Mouse (Mus musculus) neural tube, embryonic 14.5 days (tissue): Measurements from ENCODE around the gene Phykpl. TPM values are rescaled to one million over a fixed set of nuclear protein-coding genes. Genes with fewer than 3 reads are reported as not detected.
"Not testable (repeated sequence)": the region's sequence is repeated elsewhere in the genome, so short reads cannot be mapped to it uniquely, and the experiment has no call there.

Experiments
- ATAC-seq: fragments of 200-750 bp; cut with Nextera tagmentation; 2 replicates; pipeline ENCODE4 v1.8.0; 2017; ENCODE audit warnings: low read depth, mild to moderate bottlenecking, moderate TSS enrichment, moderate library complexity
- H3K27ac ChIP-seq: fragments of 300-500 bp; sonication (generic); 2 replicates; pipeline ENCODE4 v1.5.1; 2014; ENCODE audit warnings: low read depth, mild to moderate bottlenecking, control low read depth, low read length, moderate library complexity, mixed read lengths
- H3K27me3 ChIP-seq: fragments of 300-500 bp; sonication (generic); 2 replicates; pipeline ENCODE4 v1.6.1; 2014; ENCODE audit warnings: low read length; ENCODE audit not compliant: control insufficient read depth, insufficient read depth
- H3K36me3 ChIP-seq: fragments of 300-500 bp; sonication (generic); 2 replicates; pipeline ENCODE4 v1.6.1; 2014; ENCODE audit warnings: low read length, mixed read lengths; ENCODE audit not compliant: control insufficient read depth, insufficient read depth
- H3K4me1 ChIP-seq: fragments of 300-500 bp; sonication (generic); 2 replicates; pipeline ENCODE4 v1.6.1; 2014; ENCODE audit warnings: low read length; ENCODE audit not compliant: control insufficient read depth, insufficient read depth
- H3K4me2 ChIP-seq: fragments of 300-500 bp; sonication (generic); 2 replicates; pipeline ENCODE4 v1.6.1; 2014; ENCODE audit warnings: mild to moderate bottlenecking, low read depth, low read length, control low read depth
- H3K4me3 ChIP-seq: fragments of 300-500 bp; sonication (generic); 2 replicates; pipeline ENCODE4 v1.5.1; 2014; ENCODE audit warnings: low read depth, low read length, control low read depth, mixed read lengths
- H3K9ac ChIP-seq: fragments of 300-500 bp; sonication (generic); replicated peaks from 2 replicates; pipeline ENCODE4 v1.6.1; 2014; ENCODE audit warnings: low read depth, mild to moderate bottlenecking, control low read depth, low read length, mixed read lengths
- H3K9me3 ChIP-seq: fragments of 300-500 bp; sonication (generic); 2 replicates; pipeline ENCODE4 v1.6.1; 2016; ENCODE audit warnings: low read length; ENCODE audit not compliant: control insufficient read depth
- WGBS: fragments of 180-500 bp; shearing (Covaris S2); extraction: QIAGEN DNeasy Blood & Tissue Kit; methylation state at CpG from one replicate; pipeline ENCODE4 v1.1.7; 2014; 5-methylcytosine and 5-hydroxymethylcytosine counted together
- polyA plus RNA-seq: library from polyadenylated mRNA; unstranded; fragments of >200 nt; fragmentation: Nextera tagmentation; extraction: Ambion mirVana; gene quantifications from 2 replicates; pipeline ENCODE4 v1.2.1, GENCODE M21; 2014

Phykpl gene
- polyA plus RNA-seq, 1 experiment from 2014 or later = 9.9 TPM

GRCm38 (mm10) chr11:51629651-51630314 lies 45.2 kb downstream of the Phykpl start:
- WGBS = 86% methylated on average over 15 of the region's 15 CpGs
- Histone ChIP-seq H3K4me2 (no peak overlapping the region), H3K9ac (no peak overlapping the region)

GRCm38 (mm10) chr11:51632130-51632753 lies 47.7 kb downstream of the Phykpl start:
- Histone ChIP-seq H3K9ac (no peak overlapping the region), H3K4me1 (peaks cover 16% of the 10 kb centered on the region), H3K27ac (no peak overlapping the region), H3K9me3 (no peaks in the 10 kb centered on the region), H3K4me2 (no peak overlapping the region), H3K4me3 (no peak overlapping the region), H3K36me3 (peaks cover 17% of the 10 kb centered on the region), H3K27me3 (no peaks in the 10 kb centered on the region)
- ATAC-seq = no peak
- whole genome bisulfite sequencing = 80% methylated on average over 6 of the region's 6 CpGs

More at GRCm38 (mm10) chr11:51629651-51630314, 45.2 kb downstream of the Phykpl start:
- H3K4me1 ChIP-seq = peaks cover 4% of the 10 kb centered on the region; the same call in 1 of the 2 replicates
- H3K4me3 ChIP-seq = no peak overlapping the region
- no peak overlapping the region for H3K27ac ChIP-seq
- no peaks in the 10 kb centered on the region for H3K9me3 ChIP-seq
- no peaks in the 10 kb centered on the region for H3K27me3 ChIP-seq
- peaks cover 35% of the 10 kb centered on the region for H3K36me3 ChIP-seq
- no peak for ATAC-seq

DNA sequence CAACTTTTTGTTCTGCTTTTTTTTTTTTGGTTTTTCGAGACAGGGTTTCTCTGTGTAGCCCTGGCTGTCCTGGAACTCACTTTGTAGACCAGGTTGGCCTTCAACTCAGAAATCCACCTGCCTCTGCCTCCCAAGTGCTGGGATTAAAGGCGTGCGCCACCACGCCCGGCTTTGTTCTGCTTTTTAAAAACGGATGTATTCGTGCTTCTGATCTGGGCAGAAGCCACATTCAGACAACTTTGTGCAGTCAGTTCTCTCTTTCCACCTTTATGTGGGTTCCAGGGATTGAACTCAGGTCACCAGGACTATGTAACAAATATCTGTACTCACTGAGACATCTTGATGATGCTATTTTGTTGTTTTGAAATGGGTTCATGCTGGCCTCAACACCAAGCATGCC lies 48.6 kb downstream of the Phykpl start:
- 97% methylated on average over 7 of the region's 7 CpGs for WGBS
- H3K4me1 ChIP-seq = peaks cover 16% of the 10 kb centered on the region
- H3K4me3 ChIP-seq, H3K27me3 ChIP-seq, H3K4me2 ChIP-seq, H3K27ac ChIP-seq, ATAC-seq, H3K9ac ChIP-seq, H3K36me3 ChIP-seq, H3K9me3 ChIP-seq: not testable (repeated sequence)

GRCm38 (mm10) chr11:51633721-51634120 lies 49.2 kb downstream of the Phykpl start:
- H3K9me3 ChIP-seq = no peaks in the 10 kb centered on the region
- H3K4me2 ChIP-seq = no peak overlapping the region
- 0 out of 2 replicates have a peak, but pooled peaks cover 5% of the 10 kb centered on the region for H3K36me3 ChIP-seq
- no peak overlapping the region for H3K27ac ChIP-seq
- peaks cover 16% of the 10 kb centered on the region for H3K4me1 ChIP-seq
- H3K27me3 ChIP-seq = no peaks in the 10 kb centered on the region
- 91% methylated on average over 3 of the region's 3 CpGs for whole genome bisulfite sequencing
- H3K9ac ChIP-seq = no peak overlapping the region
- H3K4me3 ChIP-seq = no peak overlapping the region
- ATAC-seq = no peak

- Histone ChIP-seq H3K36me3 (no peaks in the 10 kb centered on the region), H3K27ac (peak overlapping the region; percentile 81), H3K9ac (peak overlapping the region; percentile 72), H3K4me2 (peak overlapping the region; percentile 75), H3K27me3 (no peaks in the 10 kb centered on the region), H3K4me3 (peak overlapping the region; percentile 76), H3K4me1 (peaks cover 16% of the 10 kb centered on the region), H3K9me3 (no peaks in the 10 kb centered on the region)
- 19% methylated on average over 6 of the region's 6 CpGs for WGBS
- ATAC-seq = 0 out of 2 replicates have a peak, but pooled peaks have one; percentile 2
These were observed 50.6 kb downstream of the Phykpl start for GRCm38 (mm10) chr11:51635127-51635524.

GRCm38 (mm10) chr11:51635525-51636322 lies 51.2 kb downstream of the Phykpl start, which contains the start of gene Rmnd5b:
Rmnd5b (minus strand) TSS chr11:51635896.
- no peaks in the 10 kb centered on the region for H3K36me3 ChIP-seq
- H3K4me3 ChIP-seq = peak within 1 kb of the TSS; percentile 76
- peaks cover 16% of the 10 kb centered on the region for H3K4me1 ChIP-seq
- peak within 1 kb of the TSS; percentile 75 for H3K4me2 ChIP-seq
- peak within 1 kb of the TSS; percentile 81 for H3K27ac ChIP-seq
- H3K9ac ChIP-seq = peak within 1 kb of the TSS; percentile 72
- ATAC-seq = peak; percentile 91
- H3K9me3 ChIP-seq = no peaks in the 10 kb centered on the region
- under 1% methylated on average over 61 of the region's 61 CpGs for WGBS
- H3K27me3 ChIP-seq = no peaks in the 10 kb centered on the region

DNA sequence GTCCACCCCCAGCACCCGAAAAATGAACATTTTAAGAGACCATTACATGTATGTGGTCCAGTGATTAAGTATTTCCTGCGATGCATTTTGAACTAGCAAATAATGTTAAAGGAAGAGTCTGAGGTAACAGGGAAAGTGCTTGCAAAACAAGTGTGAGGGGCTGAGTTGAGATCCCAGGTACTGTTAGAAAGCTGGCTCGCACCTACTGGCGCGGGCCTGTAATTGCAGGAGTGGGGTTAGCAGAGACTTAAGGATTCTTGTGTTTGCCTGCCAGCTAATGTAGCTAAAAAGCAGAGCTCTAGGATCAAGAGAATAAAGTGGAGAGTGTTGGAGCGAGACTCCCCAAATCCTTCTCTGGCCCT lies 51.7 kb downstream of the Phykpl start:
- Histone ChIP-seq H3K27me3 (no peaks in the 10 kb centered on the region), H3K9ac (peak overlapping the region; percentile 72), H3K9me3 (no peaks in the 10 kb centered on the region), H3K4me1 (peaks cover 16% of the 10 kb centered on the region), H3K4me3 (peak overlapping the region; percentile 76), H3K27ac (peak overlapping the region; percentile 81), H3K36me3 (no peaks in the 10 kb centered on the region), H3K4me2 (peak overlapping the region; percentile 75)
- peak; percentile 42 for ATAC-seq
- WGBS = 5% methylated on average over 6 of the region's 6 CpGs

DNA sequence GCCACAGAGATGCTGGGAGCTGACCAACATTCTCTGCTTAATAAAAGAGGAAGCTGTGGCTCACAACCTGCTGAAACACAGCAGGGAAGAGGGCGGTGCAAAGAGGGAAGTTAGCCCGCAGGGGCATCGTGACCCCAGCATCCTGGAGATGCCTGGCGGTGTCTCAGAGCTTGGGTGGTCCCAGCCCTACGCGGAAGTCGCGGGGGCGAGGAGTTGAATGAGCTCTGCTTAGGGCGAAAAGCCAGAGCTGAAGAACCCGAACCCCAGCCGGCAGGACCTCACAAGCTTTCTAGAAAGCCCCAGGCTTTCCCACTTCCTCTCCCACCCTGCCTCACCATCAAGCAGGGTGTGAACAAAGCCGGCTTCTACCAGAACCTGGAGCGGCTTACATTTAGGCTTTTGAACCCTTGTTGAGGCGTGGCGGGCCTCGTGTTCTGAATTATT lies 53.4 kb downstream of the Phykpl start:
- Histone ChIP-seq H3K36me3 (no peaks in the 10 kb centered on the region), H3K9ac (no peak overlapping the region), H3K9me3 (no peaks in the 10 kb centered on the region), H3K4me1 (peaks cover 16% of the 10 kb centered on the region), H3K27ac (no peak overlapping the region), H3K4me2 (peak overlapping the region; percentile 20; the same call in 1 of the 2 replicates), H3K4me3 (no peak overlapping the region), H3K27me3 (no peaks in the 10 kb centered on the region)
- WGBS = 3% methylated on average over 17 of the region's 17 CpGs
- no peak for ATAC-seq
